Mouse (Mus musculus) frontal cortex, postnatal 14 days (tissue): ENCODE measurements at regions not wholly inside any gene's neighbourhood (a gene's known extent, or its start where the extent isn't known, plus 50 kb on each side); places are given as distances from the start of the nearest gene placed in this dataset.

ENCODE experiments used
- DNase-seq, 2 experiments: peaks; one replicate each; pipeline ENCODE4 v3.0.0; 2022; ENCODE audit warnings: low spot score in 2 of 2

DNA sequence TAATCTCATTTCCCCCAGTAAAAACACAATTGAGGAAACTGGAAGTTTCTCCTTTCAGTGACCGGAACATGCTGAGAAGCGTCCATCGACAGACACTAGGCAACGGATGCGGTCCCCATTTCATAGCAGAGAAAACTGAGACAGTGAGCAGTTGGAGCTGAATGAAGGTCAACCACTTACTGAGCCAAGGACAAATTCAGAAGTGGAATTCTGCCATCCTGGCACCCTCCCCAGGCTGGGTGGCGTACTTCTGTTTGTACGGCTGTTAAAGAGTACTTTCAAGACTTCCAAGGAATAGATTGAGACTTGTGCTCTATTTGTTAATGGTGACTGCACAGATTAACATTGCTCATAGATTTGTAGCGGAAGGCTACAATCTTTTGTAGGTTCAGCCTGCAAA lies 54.2 kb upstream of the Bhlhe40 start:
- peak in 1 of 2 experiments; percentile 11 for DNase-seq

DNA sequence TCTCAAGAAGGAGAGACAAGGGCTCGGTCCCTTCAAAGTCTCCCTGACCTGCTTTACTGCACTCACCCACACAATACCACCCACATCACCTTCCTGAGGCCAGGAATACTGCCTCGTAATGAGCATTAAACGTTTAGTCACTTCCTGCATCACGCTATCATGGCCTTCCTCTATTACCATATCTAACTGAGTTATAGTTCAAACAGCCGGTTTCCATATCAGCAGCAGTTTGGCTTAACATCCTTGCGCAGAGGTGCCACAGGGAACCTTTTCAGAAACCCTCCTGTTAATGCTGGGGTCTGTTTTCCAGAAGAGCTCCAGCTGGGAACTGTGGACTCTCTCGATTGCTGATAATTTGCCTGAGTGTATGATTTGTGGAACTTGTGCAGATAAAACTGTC lies 52.1 kb upstream of the Bhlhe40 start:
- no peak for DNase-seq
